Mouse (Mus musculus) kidney, adult 18-20 months (tissue): Measurements from ENCODE around the gene Trmt10a.

Experiments used
- DNase-seq: peaks from one replicate; pipeline ENCODE4 v3.0.0; 2021

Gene Trmt10a

GRCm38 (mm10) chr3:138197973-138198721, 54.9 kb downstream of the Trmt10a start:
- DNase-seq = peak; percentile 87

GRCm38 (mm10) chr3:138198722-138199068, 55.4 kb downstream of the Trmt10a start:
- no peak for DNase-seq

- no peak for DNase-seq
Measured at GRCm38 (mm10) chr3:138208821-138209220, 65.6 kb downstream of the Trmt10a start.
